Mouse (Mus musculus): ENCODE measurements around the gene Oaf. TPM values are rescaled to one million over a fixed set of nuclear protein-coding genes. Genes with fewer than 3 reads are reported as not detected.

Gene Oaf
- total RNA-seq (2012; rRNA removed): 8.4 and 22.8 TPM in 2 replicates

GRCm38 (mm10) chr9:43239712-43240593, at the start of gene Oaf:
Oaf (minus strand) TSS chr9:43239911.
- in situ Hi-C loops (cut with MboI; ENCODE audit: low sequenced_read_pairs in 2 of 2, unreplicated experiment in 2 of 2): no loop called here
- Histone ChIP-seq H3K4me3 (ENCODE audit: insufficient read depth in 1 of 2, low read depth in 1 of 2, low read length in 2 of 2, poor library complexity in 1 of 2, severe bottlenecking in 1 of 2) (peak within 1 kb of the TSS; percentile 62 to 73), H3K9ac (ENCODE audit: insufficient read depth, low read depth, low read length, poor library complexity, severe bottlenecking) (peak within 1 kb of the TSS; percentile 50), H3K27ac (ENCODE audit: insufficient read depth, low read depth, low read length, poor library complexity, severe bottlenecking) (no peak within 1 kb of the TSS), H3K4me1 (ENCODE audit: control insufficient read depth in 2 of 2, insufficient read depth in 2 of 2, low read length in 2 of 2, poor library complexity in 1 of 2) (peaks cover 7 to 11% of the 10 kb centered on the region in 2 experiments; a peak in 3 of 4 replicates), H3K9me3 (ENCODE audit: control insufficient read depth, insufficient read depth, low read depth, low read length) (no peaks in the 10 kb centered on the region), H3K36me3 (ENCODE audit: control insufficient read depth, insufficient read depth, low read length, poor library complexity, severe bottlenecking) (no peaks in the 10 kb centered on the region)
- DNase-seq (ENCODE audit: low read depth, low spot score): peak; percentile 70
- TF ChIP-seq MAFK (IDR thresholded peaks at IDR 0.05; ENCODE audit: insufficient read depth, low read depth, low read length) (0 out of 2 replicates have a peak, but pooled peaks have one; percentile 50), HCFC1 (IDR thresholded peaks at IDR 0.05; ENCODE audit: borderline replicate concordance, insufficient read depth, low read length) (no peak)

GRCm38 (mm10) chr9:43286870-43287269, 47.2 kb upstream of the Oaf start:
- DNase-seq (ENCODE audit: low read depth, low spot score): no peak
- H3K4me1 ChIP-seq (ENCODE audit: control insufficient read depth in 2 of 2, insufficient read depth in 2 of 2, low read length in 2 of 2, poor library complexity in 1 of 2): no peaks in the 10 kb centered on the region
- 0 out of 4 replicates have a peak overlapping the region, but pooled peaks of 1 of the 2 experiments have one; percentile 22 for H3K4me3 ChIP-seq (ENCODE audit: insufficient read depth in 1 of 2, low read depth in 1 of 2, low read length in 2 of 2, poor library complexity in 1 of 2, severe bottlenecking in 1 of 2)
- H3K36me3 ChIP-seq (ENCODE audit: control insufficient read depth, insufficient read depth, low read length, poor library complexity, severe bottlenecking): no peaks in the 10 kb centered on the region
- in situ Hi-C loops (cut with MboI; ENCODE audit: low sequenced_read_pairs in 2 of 2, unreplicated experiment in 2 of 2): no loop called here
- H3K27ac ChIP-seq (ENCODE audit: insufficient read depth, low read depth, low read length, poor library complexity, severe bottlenecking): no peak overlapping the region
- no peak overlapping the region for H3K9ac ChIP-seq (ENCODE audit: insufficient read depth, low read depth, low read length, poor library complexity, severe bottlenecking)
- TF ChIP-seq HCFC1 (IDR thresholded peaks at IDR 0.05; ENCODE audit: borderline replicate concordance, insufficient read depth, low read length): no peak
- TF ChIP-seq ZNF384 (IDR thresholded peaks at IDR 0.05; ENCODE audit: low read depth, low read length): peak; percentile 86
- H3K9me3 ChIP-seq (ENCODE audit: control insufficient read depth, insufficient read depth, low read depth, low read length): no peaks in the 10 kb centered on the region

GRCm38 (mm10) chr9:43285281-43285680, 45.6 kb upstream of the Oaf start:
- no peak overlapping the region for H3K27ac ChIP-seq (ENCODE audit: insufficient read depth, low read depth, low read length, poor library complexity, severe bottlenecking)
- H3K36me3 ChIP-seq (ENCODE audit: control insufficient read depth, insufficient read depth, low read length, poor library complexity, severe bottlenecking): no peaks in the 10 kb centered on the region
- no peak overlapping the region for H3K9ac ChIP-seq (ENCODE audit: insufficient read depth, low read depth, low read length, poor library complexity, severe bottlenecking)
- peaks cover 0 to 2% of the 10 kb centered on the region in 2 experiments; a peak in 1 of 4 replicates for H3K4me1 ChIP-seq (ENCODE audit: control insufficient read depth in 2 of 2, insufficient read depth in 2 of 2, low read length in 2 of 2, poor library complexity in 1 of 2)
- no peaks in the 10 kb centered on the region for H3K9me3 ChIP-seq (ENCODE audit: control insufficient read depth, insufficient read depth, low read depth, low read length)
- in situ Hi-C loops (cut with MboI; ENCODE audit: low sequenced_read_pairs in 2 of 2, unreplicated experiment in 2 of 2): no loop called here
- no peak overlapping the region for H3K4me3 ChIP-seq (ENCODE audit: insufficient read depth in 1 of 2, low read depth in 1 of 2, low read length in 2 of 2, poor library complexity in 1 of 2, severe bottlenecking in 1 of 2)
- no peak for DNase-seq (ENCODE audit: low read depth, low spot score)
- TF ChIP-seq HCFC1 (IDR thresholded peaks at IDR 0.05; ENCODE audit: borderline replicate concordance, insufficient read depth, low read length) (no peak), ZC3H11A (IDR thresholded peaks at IDR 0.05; ENCODE audit: borderline replicate concordance, low read depth, low read length) (no peak), MAFK (IDR thresholded peaks at IDR 0.05; ENCODE audit: insufficient read depth, low read depth, low read length) (no peak), CHD2 (IDR thresholded peaks at IDR 0.05; ENCODE audit: low read depth, low read length) (no peak)

DNA sequence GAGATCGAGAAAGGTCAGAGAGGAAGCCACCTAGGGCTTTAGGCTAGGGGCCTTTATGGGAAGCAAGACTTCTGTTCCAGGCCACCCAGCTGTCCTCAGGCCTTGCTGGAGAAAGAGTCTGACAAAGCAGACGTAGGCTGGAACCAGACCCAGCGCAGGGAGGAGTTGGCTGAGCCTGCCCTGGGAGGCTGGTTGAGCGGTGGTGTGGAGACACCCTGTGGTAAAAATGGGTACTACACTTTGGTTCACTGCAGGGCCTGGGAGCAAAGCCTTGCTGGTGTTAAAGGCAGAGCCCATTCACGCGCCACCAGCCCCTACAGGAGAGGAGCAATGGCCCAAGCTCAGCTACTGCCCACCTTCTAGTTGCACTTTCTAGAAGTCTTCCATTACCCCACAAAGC, 44.6 kb upstream of the Oaf start:
- no peaks in the 10 kb centered on the region for H3K9me3 ChIP-seq (ENCODE audit: control insufficient read depth, insufficient read depth, low read depth, low read length)
- TF ChIP-seq ZC3H11A (IDR thresholded peaks at IDR 0.05; ENCODE audit: borderline replicate concordance, low read depth, low read length): peak; percentile 74
- TF ChIP-seq CHD2 (IDR thresholded peaks at IDR 0.05; ENCODE audit: low read depth, low read length): no peak
- TF ChIP-seq HCFC1 (IDR thresholded peaks at IDR 0.05; ENCODE audit: borderline replicate concordance, insufficient read depth, low read length): 0 out of 2 replicates have a peak, but pooled peaks have one; percentile 33
- no peak overlapping the region for H3K27ac ChIP-seq (ENCODE audit: insufficient read depth, low read depth, low read length, poor library complexity, severe bottlenecking)
- peaks cover 0 to 2% of the 10 kb centered on the region in 2 experiments; a peak in 1 of 4 replicates for H3K4me1 ChIP-seq (ENCODE audit: control insufficient read depth in 2 of 2, insufficient read depth in 2 of 2, low read length in 2 of 2, poor library complexity in 1 of 2)
- no peaks in the 10 kb centered on the region for H3K36me3 ChIP-seq (ENCODE audit: control insufficient read depth, insufficient read depth, low read length, poor library complexity, severe bottlenecking)
- H3K9ac ChIP-seq (ENCODE audit: insufficient read depth, low read depth, low read length, poor library complexity, severe bottlenecking): no peak overlapping the region
- peak; percentile 87 for DNase-seq (ENCODE audit: low read depth, low spot score)
- in situ Hi-C loops (cut with MboI; ENCODE audit: low sequenced_read_pairs in 2 of 2, unreplicated experiment in 2 of 2): loop anchor here in 1 of 2 experiments (5.0 kb wide), 1 partner anchor 142 kb away; no protein-coding TSS in a partner anchor
- H3K4me3 ChIP-seq (ENCODE audit: insufficient read depth in 1 of 2, low read depth in 1 of 2, low read length in 2 of 2, poor library complexity in 1 of 2, severe bottlenecking in 1 of 2): no peak overlapping the region
